Mouse (Mus musculus) gastrocnemius, adult 2 months (tissue): ENCODE results near the gene Gm28230. TPM values are rescaled to one million over a fixed set of nuclear protein-coding genes. Genes with fewer than 3 reads are reported as not detected.

Experiments used
- DNase-seq: peaks from one replicate; pipeline ENCODE4 v3.0.0; 2022
- H3K27ac ChIP-seq: fragments of 200-600 bp; 2 replicates; pipeline ENCODE4 v1.8.1; 2022; ENCODE audit warnings: mild to moderate bottlenecking
- H3K4me3 ChIP-seq: fragments of 200-600 bp; 2 replicates; pipeline ENCODE4 v1.8.1; 2022; ENCODE audit warnings: mild to moderate bottlenecking, moderate library complexity
- CTCF ChIP-seq: fragments of 200-600 bp; IDR thresholded peaks from 2 replicates; pipeline ENCODE4 v1.8.1; 2022; ENCODE audit warnings: antibody characterized with exemption, mild to moderate bottlenecking, moderate library complexity
- intact Hi-C: fragments of 180-260 bp; cut with DNase I; formaldehyde crosslinking; loops from one replicate; pipeline ENCODE4 v1.15.1; 2025
- total RNA-seq, 2 experiments: library from RNA; stranded (reverse); gene quantifications; 2 replicates each; pipeline ENCODE4 v1.2.3; 2021

Gm28230 gene
- total RNA-seq, 2 experiments from 2014 or later: 0.08 to 0.36 TPM

- Histone ChIP-seq H3K4me3 (peak overlapping the region; percentile 79), H3K27ac (no peak overlapping the region)
- intact Hi-C loops: no loop called here
- no peak for DNase-seq
- TF ChIP-seq CTCF: no peak
Measured at GRCm38 (mm10) chr2:74693432-74693827, 33.1 kb upstream of the Gm28230 start.

GRCm38 (mm10) chr2:74694066-74694465, 32.5 kb upstream of the Gm28230 start:
- Histone ChIP-seq H3K27ac (no peak overlapping the region), H3K4me3 (peak overlapping the region; percentile 17; the same call in 1 of the 2 replicates)
- intact Hi-C loops: no loop called here
- TF ChIP-seq CTCF: peak; percentile 57
- no peak for DNase-seq

- no peak for DNase-seq
- TF ChIP-seq CTCF: no peak
- no peak overlapping the region for H3K27ac ChIP-seq
- intact Hi-C loops: no loop called here
- H3K4me3 ChIP-seq: no peak overlapping the region
Measured at GRCm38 (mm10) chr2:74695383-74695782, 31.1 kb upstream of the Gm28230 start.

- no peak for TF ChIP-seq CTCF
- intact Hi-C loops: no loop called here
- no peak overlapping the region for H3K27ac ChIP-seq
- DNase-seq: no peak
- no peak overlapping the region for H3K4me3 ChIP-seq
Measured at GRCm38 (mm10) chr2:74695813-74696430, 30.6 kb upstream of the Gm28230 start.

- H3K4me3 ChIP-seq: peak overlapping the region; percentile 93
- peak overlapping the region; percentile 98 for H3K27ac ChIP-seq
- TF ChIP-seq CTCF: no peak
- no peak for DNase-seq
- intact Hi-C loops: no loop called here
Measured at GRCm38 (mm10) chr2:74696442-74697335, 29.8 kb upstream of the Gm28230 start.

GRCm38 (mm10) chr2:74697567-74698121, 28.9 kb upstream of the Gm28230 start, which contains the start of gene Hoxd9:
Gene Hoxd9, plus strand, starts transcription at chr2:74697727.
- peak; percentile 90 for DNase-seq
- TF ChIP-seq CTCF: peak; percentile 54
- Histone ChIP-seq H3K27ac (peak within 1 kb of the TSS; percentile 98), H3K4me3 (peak within 1 kb of the TSS; percentile 93)
- intact Hi-C loops: no loop called here

- intact Hi-C loops: no loop called here
- DNase-seq: peak; percentile 82
- peak overlapping the region; percentile 93 for H3K4me3 ChIP-seq
- no peak for TF ChIP-seq CTCF
- peak overlapping the region; percentile 98 for H3K27ac ChIP-seq
Measured at GRCm38 (mm10) chr2:74698201-74699052, 28.1 kb upstream of the Gm28230 start.

GRCm38 (mm10) chr2:74699053-74699430, 27.5 kb upstream of the Gm28230 start:
- H3K27ac ChIP-seq: peak overlapping the region; percentile 98
- peak overlapping the region; percentile 93 for H3K4me3 ChIP-seq
- intact Hi-C loops: no loop called here
- TF ChIP-seq CTCF: no peak
- DNase-seq: peak; percentile 31

GRCm38 (mm10) chr2:74699664-74700545, 26.6 kb upstream of the Gm28230 start:
- Histone ChIP-seq H3K27ac (no peak overlapping the region), H3K4me3 (peak overlapping the region; percentile 93; the same call in 1 of the 2 replicates)
- no peak for TF ChIP-seq CTCF
- intact Hi-C loops: loop anchor here (5.0 kb wide), 4 partner anchors 262 to 892 kb away; no protein-coding TSS in a partner anchor
- no peak for DNase-seq

- TF ChIP-seq CTCF: no peak
- Histone ChIP-seq H3K4me3 (no peak overlapping the region), H3K27ac (no peak overlapping the region)
- DNase-seq: no peak
- intact Hi-C loops: loop anchor here (5.0 kb wide), 4 partner anchors 262 to 892 kb away; no protein-coding TSS in a partner anchor
Measured at GRCm38 (mm10) chr2:74700546-74701112, 25.9 kb upstream of the Gm28230 start.
